Mouse (Mus musculus): ENCODE results near the gene Tmem88. TPM values are rescaled to one million over a fixed set of nuclear protein-coding genes. Genes with fewer than 3 reads are reported as not detected.

The Tmem88 gene
- 11.2 and 16.5 TPM in 2 replicates for polyA plus RNA-seq (2012; rRNA removed)

- Histone ChIP-seq H3K27ac (ENCODE audit: insufficient read depth, low read depth, low read length) (peak within 1 kb of the TSS; percentile 28), H3K27me3 (ENCODE audit: control insufficient read depth, insufficient read depth, low read length) (no peaks in the 10 kb centered on the region), H3K4me1 (ENCODE audit: control insufficient read depth, insufficient read depth, insufficient read length, low read length) (peaks cover 5% of the 10 kb centered on the region), H3K36me3 (ENCODE audit: control insufficient read depth, insufficient read depth, low read length) (peaks cover 33% of the 10 kb centered on the region), H3K4me3 (ENCODE audit: low read depth, low read length) (peak within 1 kb of the TSS; percentile 49)
- WGBS, result 53% methylated on average over 16 of the region's 16 CpGs
- TF ChIP-seq POLR2A (IDR thresholded peaks at IDR 0.05; ENCODE audit: low read depth, low read length) (no peak; the same call in 1 of the 2 replicates), CTCF (IDR thresholded peaks at IDR 0.05; ENCODE audit: extremely low read depth, insufficient read length, insufficient replicate concordance, low read depth, low read length) (no peak)
Observed at GRCm38 (mm10) chr11:69398059-69398458, at the start of gene Tmem88. Gene Tmem88, minus strand, starts transcription at chr11:69398234.

GRCm38 (mm10) chr11:69447299-69447698, 49.3 kb upstream of the Tmem88 start:
- Histone ChIP-seq H3K4me1 (ENCODE audit: control insufficient read depth, insufficient read depth, insufficient read length, low read length) (peaks cover 10% of the 10 kb centered on the region), H3K36me3 (ENCODE audit: control insufficient read depth, insufficient read depth, low read length) (no peaks in the 10 kb centered on the region), H3K27ac (ENCODE audit: insufficient read depth, low read depth, low read length) (no peak overlapping the region), H3K27me3 (ENCODE audit: control insufficient read depth, insufficient read depth, low read length) (no peaks in the 10 kb centered on the region), H3K4me3 (ENCODE audit: low read depth, low read length) (no peak overlapping the region)
- TF ChIP-seq CTCF (IDR thresholded peaks at IDR 0.05; ENCODE audit: extremely low read depth, insufficient read length, insufficient replicate concordance, low read depth, low read length), result no peak
- TF ChIP-seq POLR2A (IDR thresholded peaks at IDR 0.05; ENCODE audit: low read depth, low read length), result no peak
- WGBS, result 96% methylated on average over 7 of the region's 7 CpGs

- Histone ChIP-seq H3K36me3 (ENCODE audit: control insufficient read depth, insufficient read depth, low read length) (no peaks in the 10 kb centered on the region), H3K27me3 (ENCODE audit: control insufficient read depth, insufficient read depth, low read length) (no peaks in the 10 kb centered on the region), H3K4me1 (ENCODE audit: control insufficient read depth, insufficient read depth, insufficient read length, low read length) (peaks cover 10% of the 10 kb centered on the region), H3K27ac (ENCODE audit: insufficient read depth, low read depth, low read length) (peak overlapping the region; percentile 44; the same call in 1 of the 2 replicates), H3K4me3 (ENCODE audit: low read depth, low read length) (no peak overlapping the region)
- no peak for TF ChIP-seq POLR2A (IDR thresholded peaks at IDR 0.05; ENCODE audit: low read depth, low read length)
- TF ChIP-seq CTCF (IDR thresholded peaks at IDR 0.05; ENCODE audit: extremely low read depth, insufficient read length, insufficient replicate concordance, low read depth, low read length), result no peak
- 8% methylated on average over 5 of the region's 5 CpGs for WGBS
Observed at GRCm38 (mm10) chr11:69443328-69443727, 45.3 kb upstream of the Tmem88 start.

- Histone ChIP-seq H3K27me3 (ENCODE audit: control insufficient read depth, insufficient read depth, low read length) (no peaks in the 10 kb centered on the region), H3K4me3 (ENCODE audit: low read depth, low read length) (no peak overlapping the region), H3K36me3 (ENCODE audit: control insufficient read depth, insufficient read depth, low read length) (no peaks in the 10 kb centered on the region), H3K4me1 (ENCODE audit: control insufficient read depth, insufficient read depth, insufficient read length, low read length) (0 out of 2 replicates have a peak, but pooled peaks cover under 1% of the 10 kb centered on the region), H3K27ac (ENCODE audit: insufficient read depth, low read depth, low read length) (no peak overlapping the region)
- 65% methylated on average over 3 of the region's 3 CpGs for WGBS
- TF ChIP-seq POLR2A (IDR thresholded peaks at IDR 0.05; ENCODE audit: low read depth, low read length) (no peak), CTCF (IDR thresholded peaks at IDR 0.05; ENCODE audit: extremely low read depth, insufficient read length, insufficient replicate concordance, low read depth, low read length) (no peak)
Observed at GRCm38 (mm10) chr11:69437291-69437690, 39.3 kb upstream of the Tmem88 start.

- H3K27ac ChIP-seq (ENCODE audit: insufficient read depth, low read depth, low read length), result no peak overlapping the region
- WGBS, result 62% methylated on average over 6 of the region's 6 CpGs
- peaks cover 4% of the 10 kb centered on the region for H3K4me1 ChIP-seq (ENCODE audit: control insufficient read depth, insufficient read depth, insufficient read length, low read length)
- H3K36me3 ChIP-seq (ENCODE audit: control insufficient read depth, insufficient read depth, low read length), result no peaks in the 10 kb centered on the region
- no peak overlapping the region for H3K4me3 ChIP-seq (ENCODE audit: low read depth, low read length)
- H3K27me3 ChIP-seq (ENCODE audit: control insufficient read depth, insufficient read depth, low read length), result no peaks in the 10 kb centered on the region
- no peak for TF ChIP-seq CTCF (IDR thresholded peaks at IDR 0.05; ENCODE audit: extremely low read depth, insufficient read length, insufficient replicate concordance, low read depth, low read length)
- TF ChIP-seq POLR2A (IDR thresholded peaks at IDR 0.05; ENCODE audit: low read depth, low read length), result no peak
Observed at GRCm38 (mm10) chr11:69433189-69433588, 35.2 kb upstream of the Tmem88 start.

GRCm38 (mm10) chr11:69432640-69432982, 34.6 kb upstream of the Tmem88 start:
- no peak for TF ChIP-seq CTCF (IDR thresholded peaks at IDR 0.05; ENCODE audit: extremely low read depth, insufficient read length, insufficient replicate concordance, low read depth, low read length)
- TF ChIP-seq POLR2A (IDR thresholded peaks at IDR 0.05; ENCODE audit: low read depth, low read length), result no peak
- Histone ChIP-seq H3K27ac (ENCODE audit: insufficient read depth, low read depth, low read length) (no peak overlapping the region), H3K27me3 (ENCODE audit: control insufficient read depth, insufficient read depth, low read length) (no peaks in the 10 kb centered on the region), H3K36me3 (ENCODE audit: control insufficient read depth, insufficient read depth, low read length) (no peaks in the 10 kb centered on the region), H3K4me3 (ENCODE audit: low read depth, low read length) (no peak overlapping the region), H3K4me1 (ENCODE audit: control insufficient read depth, insufficient read depth, insufficient read length, low read length) (peaks cover 4% of the 10 kb centered on the region)
- whole genome bisulfite sequencing, result 57% methylated on average over 11 of the region's 11 CpGs

GRCm38 (mm10) chr11:69431829-69432639, 34.0 kb upstream of the Tmem88 start:
- WGBS, result 32% methylated on average over 11 of the region's 11 CpGs
- TF ChIP-seq CTCF (IDR thresholded peaks at IDR 0.05; ENCODE audit: extremely low read depth, insufficient read length, insufficient replicate concordance, low read depth, low read length) (peak; percentile 63; the same call in 1 of the 2 replicates), POLR2A (IDR thresholded peaks at IDR 0.05; ENCODE audit: low read depth, low read length) (no peak)
- H3K4me1 ChIP-seq (ENCODE audit: control insufficient read depth, insufficient read depth, insufficient read length, low read length), result peaks cover 4% of the 10 kb centered on the region
- no peak overlapping the region for H3K27ac ChIP-seq (ENCODE audit: insufficient read depth, low read depth, low read length)
- no peaks in the 10 kb centered on the region for H3K36me3 ChIP-seq (ENCODE audit: control insufficient read depth, insufficient read depth, low read length)
- no peak overlapping the region for H3K4me3 ChIP-seq (ENCODE audit: low read depth, low read length)
- H3K27me3 ChIP-seq (ENCODE audit: control insufficient read depth, insufficient read depth, low read length), result no peaks in the 10 kb centered on the region

Data from small intestine, adult 2 months (tissue).